Comparison of ENCODE assay signal across 27 mouse cellular contexts in genomic region chr4:145353855-145354254, GRCm38 (mm10). TPM values are rescaled to one million over a fixed set of nuclear protein-coding genes. Genes with fewer than 3 reads are reported as not detected.
DNase-seq lines count a peak whose midpoint lies in the region; ATAC-seq lines count a peak whose summit lies in the region.
"Had no signal": no experiment of that assay in that cellular context is flagged by ENCODE, and none has a peak within 500 bp of the region (broad histone marks: within the 10 kb centered on the region; RNA-seq: fewer than 3 reads in every experiment).

No protein-coding gene starts in this region.

- H3K36me3 ChIP-seq in kidney, embryonic 16.5 days (ENCODE audit: insufficient read depth, low read length), result no peaks in the 10 kb centered on the region
- H3K36me3 ChIP-seq: G1E; hindbrain, embryonic 10.5 days; limb, embryonic 13.5 days; stomach, embryonic 15.5 days had no signal

- no peaks in the 10 kb centered on the region for H3K9me3 ChIP-seq in kidney, embryonic 16.5 days (ENCODE audit: low read length)
- H3K9me3 ChIP-seq: hindbrain, embryonic 10.5 days; limb, embryonic 13.5 days; stomach, embryonic 15.5 days had no signal

- H3K9ac ChIP-seq in kidney, embryonic 16.5 days (replicated peaks; ENCODE audit: low read length), result no peak overlapping the region
- H3K9ac ChIP-seq: limb, embryonic 13.5 days; stomach, embryonic 15.5 days had no signal

- no peaks in the 10 kb centered on the region for H3K4me1 ChIP-seq in kidney, embryonic 16.5 days (ENCODE audit: insufficient read depth, low read length)
- H3K4me1 ChIP-seq: hindbrain, embryonic 10.5 days; limb, embryonic 13.5 days; stomach, embryonic 15.5 days had no signal

- no peak overlapping the region for H3K4me2 ChIP-seq in kidney, embryonic 16.5 days (replicated peaks; ENCODE audit: low read depth, low read length)
- H3K4me2 ChIP-seq: limb, embryonic 13.5 days; midbrain, embryonic 11.5 days; stomach, embryonic 15.5 days had no signal

- WGBS in kidney, embryonic 16.5 days, result 30% methylated on average over 2 of the region's 2 CpGs

- no peak overlapping the region for H3K27ac ChIP-seq in kidney, embryonic 16.5 days (ENCODE audit: low read length)
- H3K27ac ChIP-seq: hindbrain, embryonic 10.5 days; limb, embryonic 13.5 days; stomach, embryonic 15.5 days had no signal

- ATAC-seq in kidney, embryonic 16.5 days (ENCODE audit: low FRiP score, low TSS enrichment), result peak; percentile 31; the same call in 1 of the 2 replicates
- peak; percentile 100 for ATAC-seq in CD4-positive, CD25-positive, alpha-beta regulatory T cell, adult 4 months
- ATAC-seq: forebrain, embryonic 14.5 days had no signal

- DNase-seq in kidney, adult 9 months, result no peak
- DNase-seq in induced T-regulatory cell, adult 2 months (ENCODE audit: low read depth), result peak; percentile 83
- DNase-seq in naive thymus-derived CD4-positive, alpha-beta T cell, adult 2 months (ENCODE audit: low read depth), result peak; percentile 69
- no peak for DNase-seq in urinary bladder, postnatal 25 days (ENCODE audit: low spot score)
- no peak for DNase-seq in adrenal gland, adult (ENCODE audit: inconsistent age in 2 of 2, low spot score in 1 of 2)
- DNase-seq in testis, postnatal 10 days (ENCODE audit: low spot score), result no peak
- DNase-seq: adrenal gland, postnatal 10 days; cerebellum, adult 11-12 months; cerebellum, postnatal 36 days; heart, adult 11 months; kidney, postnatal 25 days; lung, postnatal 14 days; right cerebral cortex, postnatal 4 days; thymus, postnatal 36 days had no signal

- H3K4me3 ChIP-seq in kidney, embryonic 16.5 days (ENCODE audit: low read length), result no peak overlapping the region
- H3K4me3 ChIP-seq: erythroblast, embryonic 14.5 days; hindbrain, embryonic 10.5 days; limb, embryonic 13.5 days; stomach, embryonic 15.5 days had no signal

- H3K27me3 ChIP-seq in kidney, embryonic 16.5 days (ENCODE audit: insufficient read depth, low read length), result no peaks in the 10 kb centered on the region
- H3K27me3 ChIP-seq: limb, embryonic 13.5 days; stomach, embryonic 15.5 days had no signal

RNA-seq across cellular contexts. Expression of gene Tnfrsf8, which starts 38.9 kb away (rescaled TPM):
- polyA plus RNA-seq in kidney, embryonic 16.5 days (2015; fragmentation: Nextera tagmentation; extraction: Ambion mirVana), result 0.06 TPM in 1 of 2 replicates, not detected in the other
- polyA plus RNA-seq in CD4-positive, CD25-positive, alpha-beta regulatory T cell, adult 4 months (2017; shearing (Covaris generic)), result 10 to 100 TPM; 11.5 to 26.5 TPM
- polyA plus RNA-seq: erythroblast, embryonic 14.5 days; G1E; heart, embryonic 14.5 days; intestine, embryonic 14.5 days; liver, embryonic 16.5 days; neural tube, embryonic 14.5 days had no signal

Comparison
In these comparisons a context has a peak if more than half of its experiments do, and no peak if none do; other contexts are left out.
1. DNase-seq: peak in induced T-regulatory cell, adult 2 months (single experiment) and naive thymus-derived CD4-positive, alpha-beta T cell, adult 2 months (single experiment); none in kidney, adult 9 months (single experiment), urinary bladder, postnatal 25 days (single experiment), adrenal gland, adult (0 of 2) and testis, postnatal 10 days (single experiment).
2. RNA of gene Tnfrsf8, which starts 38.9 kb away (polyA plus RNA-seq): 11.5 to 26.5 TPM in CD4-positive, CD25-positive, alpha-beta regulatory T cell, adult 4 months; 0.06 TPM in kidney, embryonic 16.5 days; every median in the first group is over 10 times any median in the second.